Mouse (Mus musculus) erythroid progenitor cell, adult 5-6 weeks (primary cell): Measurements from ENCODE around the gene Vmn2r99. TPM values are rescaled to one million over a fixed set of nuclear protein-coding genes. Genes with fewer than 3 reads are reported as not detected.

ENCODE experiments used
- ATAC-seq: replicated peaks from 2 replicates; pipeline ENCODE4 v1.8.0; 2016; ENCODE audit warnings: moderate number of reproducible peaks, mild to moderate bottlenecking, moderate TSS enrichment, inconsistent platforms; ENCODE audit not compliant: poor library complexity, low FRiP score, severe bottlenecking
- total RNA-seq, 2 experiments: library from RNA; stranded (forward) in 1 of 2; stranded (reverse) in 1 of 2; fragments of 150-400 nt in 1 of 2; fragments of 186-747, 209-891 nt in 1 of 2; gene quantifications; 2 replicates each; pipeline versions ENCODE4 v1.2.3 to v1.2.4; 2015 to 2017; ENCODE audit warnings: low replicate concordance in 2 of 2

Vmn2r99 gene
- not detected in 2 replicates for total RNA-seq (2015; ENCODE audit: low replicate concordance)
- not detected in 2 replicates for total RNA-seq (2017; ENCODE audit: low replicate concordance)

- ATAC-seq: no peak
These were observed at the start of gene Vmn2r99 for GRCm38 (mm10) chr17:19361649-19362048. Gene Vmn2r99, plus strand, starts transcription at chr17:19361949.

GRCm38 (mm10) chr17:19437623-19438022 lies 75.9 kb downstream of the Vmn2r99 start:
- ATAC-seq: no peak

GRCm38 (mm10) chr17:19444932-19445331 lies 83.2 kb downstream of the Vmn2r99 start:
- ATAC-seq: no peak

Other genes with a start within 250 kb of the Vmn2r99 start
- not detected in 2 replicates for gene Vmn2r100, start 142.8 kb downstream of the Vmn2r99 start, total RNA-seq (2015; ENCODE audit: low replicate concordance)
- gene Vmn2r100, start 142.8 kb downstream of the Vmn2r99 start, total RNA-seq (2017; ENCODE audit: low replicate concordance): not detected in 2 replicates
- gene Vmn2r101, start 215.3 kb downstream of the Vmn2r99 start, total RNA-seq (2015; ENCODE audit: low replicate concordance): not detected in 2 replicates
- not detected in 2 replicates for gene Vmn2r101, start 215.3 kb downstream of the Vmn2r99 start, total RNA-seq (2017; ENCODE audit: low replicate concordance)